Comparison of ENCODE assay signal across 7 mouse cellular contexts in the genomic region with DNA sequence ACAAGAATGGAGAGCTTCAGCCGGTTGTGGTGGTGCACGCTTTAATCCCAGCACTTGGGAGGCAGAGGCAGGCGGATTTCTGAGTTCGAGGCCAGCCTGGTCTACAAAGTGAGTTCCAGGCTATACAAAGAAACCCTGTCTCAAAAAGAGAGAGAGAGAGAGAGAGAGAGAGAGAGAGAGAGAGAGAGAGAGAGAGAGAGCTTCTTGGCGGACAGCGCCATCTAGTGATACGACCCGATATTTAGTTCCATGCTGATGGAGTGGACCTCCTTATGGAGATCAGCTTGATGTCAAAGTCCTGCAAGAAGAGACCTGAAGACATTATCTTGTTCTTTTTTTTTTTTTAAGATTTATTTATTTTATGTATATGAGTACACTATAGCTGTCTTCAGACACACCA. TPM values are rescaled to one million over a fixed set of nuclear protein-coding genes. Genes with fewer than 3 reads are reported as not detected.
DNase-seq lines count a peak whose midpoint lies in the region; ATAC-seq lines count a peak whose summit lies in the region.
"Not testable (repeated sequence)": the region's sequence is repeated elsewhere in the genome, so short reads cannot be mapped to it uniquely, and the experiment has no call there.

No protein-coding gene starts in this region.

- DNase-seq in MEL-GATA-1-ER (ENCODE audit: extremely low read depth, low read depth): peak; percentile 54
- peak; percentile 81 for DNase-seq in c-Kit-positive CD71-positive TER-119-positive erythroid progenitor cells, embryonic 14.5 days (ENCODE audit: low spot score)
- peak; percentile 34 for DNase-seq in forebrain, embryonic 14.5 days (ENCODE audit: low spot score)
- DNase-seq in hindbrain, embryonic 11.5 days (ENCODE audit: low spot score): peak; percentile 60
- DNase-seq in left cerebral cortex, adult 18-20 months (ENCODE audit: low spot score in 2 of 2): peak; percentile 44 to 80
- peak; percentile 44 for DNase-seq in lung, postnatal 25 days (ENCODE audit: low spot score)
- DNase-seq in right cerebral cortex, postnatal 4 days: peak; percentile 44

- H3K4me2 ChIP-seq in forebrain, embryonic 14.5 days (ENCODE audit: low read length); hindbrain, embryonic 11.5 days (replicated peaks; ENCODE audit: low read depth, low read length): not testable (repeated sequence)

- H3K4me3 ChIP-seq in forebrain, embryonic 14.5 days (ENCODE audit: low read depth, low read length); hindbrain, embryonic 11.5 days (ENCODE audit: low read depth, low read length): not testable (repeated sequence)

- H3K27me3 ChIP-seq in forebrain, embryonic 14.5 days (replicated peaks; ENCODE audit: control insufficient read depth, insufficient read depth, low read length); hindbrain, embryonic 11.5 days (ENCODE audit: control insufficient read depth, insufficient read depth, low read length): not testable (repeated sequence)

- not testable (repeated sequence) for H3K9me3 ChIP-seq in forebrain, embryonic 14.5 days (replicated peaks; ENCODE audit: control insufficient read depth, low read length); hindbrain, embryonic 11.5 days (ENCODE audit: control insufficient read depth, low read length)

- H3K9ac ChIP-seq in forebrain, embryonic 14.5 days (ENCODE audit: low read length); hindbrain, embryonic 11.5 days (ENCODE audit: low read depth, low read length): not testable (repeated sequence)

- WGBS in forebrain, embryonic 14.5 days: 31% methylated on average over 8 of the region's 8 CpGs
- 34% methylated on average over 8 of the region's 8 CpGs for WGBS in hindbrain, embryonic 11.5 days

- not testable (repeated sequence) for H3K36me3 ChIP-seq in forebrain, embryonic 14.5 days (ENCODE audit: control insufficient read depth, insufficient read depth, low read length); hindbrain, embryonic 11.5 days (ENCODE audit: control insufficient read depth, insufficient read depth, low read length)

- ATAC-seq in forebrain, embryonic 14.5 days; hindbrain, embryonic 11.5 days (ENCODE audit: low FRiP score): not testable (repeated sequence)

- H3K27ac ChIP-seq in forebrain, embryonic 14.5 days (ENCODE audit: low read depth, low read length); hindbrain, embryonic 11.5 days (ENCODE audit: low read depth, low read length): not testable (repeated sequence)

- not testable (repeated sequence) for H3K4me1 ChIP-seq in forebrain, embryonic 14.5 days (ENCODE audit: control insufficient read depth, insufficient read depth, low read length); hindbrain, embryonic 11.5 days (replicated peaks; ENCODE audit: control insufficient read depth, insufficient read depth, low read length)

RNA-seq across cellular contexts. Expression of gene Wipi1, which starts 7.3 kb away (rescaled TPM):
- 5.7 and 6.9 TPM in 2 replicates for polyA plus RNA-seq in forebrain, embryonic 14.5 days (2014; fragmentation: Nextera tagmentation; extraction: Ambion mirVana)
- 12.2 and 12.3 TPM in 2 replicates for polyA plus RNA-seq in hindbrain, embryonic 11.5 days (2014; fragmentation: Nextera tagmentation; extraction: Ambion mirVana)
- 10 to 100 TPM; 18.4 to 19.3 TPM for total RNA-seq in left cerebral cortex, adult 18-20 months (2021)

RNA-seq across cellular contexts. Expression of gene Prkar1a, which starts 30.1 kb away (rescaled TPM):
- polyA plus RNA-seq in forebrain, embryonic 14.5 days (2014; fragmentation: Nextera tagmentation; extraction: Ambion mirVana): 504 and 551 TPM in 2 replicates
- 411 and 461 TPM in 2 replicates for polyA plus RNA-seq in hindbrain, embryonic 11.5 days (2014; fragmentation: Nextera tagmentation; extraction: Ambion mirVana)
- 100 to 1,000 TPM; 618 to 657 TPM for total RNA-seq in left cerebral cortex, adult 18-20 months (2021)
